Mouse (Mus musculus) intestine, embryonic 14.5 days (tissue): Measurements from ENCODE around the gene Gm9922. TPM values are rescaled to one million over a fixed set of nuclear protein-coding genes. Genes with fewer than 3 reads are reported as not detected.

Source experiments
- ATAC-seq: fragments of 200-750 bp; cut with Nextera tagmentation; replicated peaks from 2 replicates; pipeline ENCODE4 v1.8.0; 2017; ENCODE audit warnings: low read depth, moderate number of reproducible peaks, moderate TSS enrichment, moderate library complexity; ENCODE audit not compliant: low FRiP score, low TSS enrichment
- DNase-seq: peaks from one replicate; pipeline ENCODE4 v3.0.0-alpha.2; 2018; ENCODE audit warnings: low spot score
- H3K27ac ChIP-seq: fragments of 300-500 bp; sonication (generic); 2 replicates; pipeline ENCODE4 v1.5.1; 2014; ENCODE audit warnings: low read depth, mild to moderate bottlenecking, control low read depth
- H3K27me3 ChIP-seq: fragments of 300-500 bp; sonication (generic); replicated peaks from 2 replicates; pipeline ENCODE4 v1.6.1; 2014; ENCODE audit warnings: low read length, control low read depth; ENCODE audit not compliant: control insufficient read depth, insufficient read depth
- H3K36me3 ChIP-seq: fragments of 300-500 bp; sonication (generic); 2 replicates; pipeline ENCODE4 v1.6.1; 2014; ENCODE audit warnings: low read length, control low read depth; ENCODE audit not compliant: control insufficient read depth, insufficient read depth
- H3K4me1 ChIP-seq: fragments of 300-500 bp; sonication (generic); replicated peaks from 2 replicates; pipeline ENCODE4 v1.6.1; 2014; ENCODE audit warnings: low read length, control low read depth, mixed read lengths; ENCODE audit not compliant: control insufficient read depth, insufficient read depth
- H3K4me2 ChIP-seq: fragments of 300-500 bp; sonication (generic); 2 replicates; pipeline ENCODE4 v1.6.1; 2014; ENCODE audit warnings: low read length
- H3K4me3 ChIP-seq: fragments of 300-500 bp; sonication (generic); 2 replicates; pipeline ENCODE4 v1.5.1; 2014; ENCODE audit warnings: low read depth, low read length, control low read depth, mixed read lengths
- H3K9ac ChIP-seq: fragments of 300-500 bp; sonication (generic); 2 replicates; pipeline ENCODE4 v1.6.1; 2014; ENCODE audit warnings: mild to moderate bottlenecking, low read length
- H3K9me3 ChIP-seq: fragments of 300-500 bp; sonication (generic); 2 replicates; pipeline ENCODE4 v1.6.1; 2016; ENCODE audit warnings: low read length, control low read depth; ENCODE audit not compliant: control insufficient read depth
- WGBS: fragments of 180-500 bp; shearing (Covaris S2); extraction: QIAGEN DNeasy Blood & Tissue Kit; methylation state at CpG from one replicate; pipeline ENCODE4 v1.1.7; 2014; 5-methylcytosine and 5-hydroxymethylcytosine counted together
- polyA plus RNA-seq: library from polyadenylated mRNA; unstranded; fragments of >200 nt; fragmentation: Nextera tagmentation; extraction: Ambion mirVana; gene quantifications from 2 replicates; pipeline ENCODE4 v1.2.1, GENCODE M21; 2014

Gm9922 gene
- polyA plus RNA-seq, 1 experiment from 2014 or later, result 0.97 TPM

GRCm38 (mm10) chr14:101762267-101762666 lies 32.7 kb upstream of the Gm9922 start:
- no peaks in the 10 kb centered on the region for H3K9me3 ChIP-seq
- 38% methylated on average over 1 of the region's 1 CpGs for WGBS
- no peak overlapping the region for H3K4me2 ChIP-seq
- DNase-seq, result no peak
- H3K9ac ChIP-seq, result no peak overlapping the region
- no peaks in the 10 kb centered on the region for H3K36me3 ChIP-seq
- no peak for ATAC-seq
- no peaks in the 10 kb centered on the region for H3K4me1 ChIP-seq
- no peak overlapping the region for H3K4me3 ChIP-seq
- H3K27ac ChIP-seq, result no peak overlapping the region
- H3K27me3 ChIP-seq, result no peaks in the 10 kb centered on the region

GRCm38 (mm10) chr14:101755425-101755824 lies 25.8 kb upstream of the Gm9922 start:
- Histone ChIP-seq H3K9me3 (no peaks in the 10 kb centered on the region), H3K27ac (no peak overlapping the region), H3K9ac (no peak overlapping the region), H3K36me3 (no peaks in the 10 kb centered on the region), H3K4me2 (no peak overlapping the region), H3K4me3 (no peak overlapping the region), H3K27me3 (no peaks in the 10 kb centered on the region), H3K4me1 (no peaks in the 10 kb centered on the region)
- ATAC-seq, result no peak
- DNase-seq, result no peak
- WGBS, result 55% methylated on average over 4 of the region's 4 CpGs

DNA sequence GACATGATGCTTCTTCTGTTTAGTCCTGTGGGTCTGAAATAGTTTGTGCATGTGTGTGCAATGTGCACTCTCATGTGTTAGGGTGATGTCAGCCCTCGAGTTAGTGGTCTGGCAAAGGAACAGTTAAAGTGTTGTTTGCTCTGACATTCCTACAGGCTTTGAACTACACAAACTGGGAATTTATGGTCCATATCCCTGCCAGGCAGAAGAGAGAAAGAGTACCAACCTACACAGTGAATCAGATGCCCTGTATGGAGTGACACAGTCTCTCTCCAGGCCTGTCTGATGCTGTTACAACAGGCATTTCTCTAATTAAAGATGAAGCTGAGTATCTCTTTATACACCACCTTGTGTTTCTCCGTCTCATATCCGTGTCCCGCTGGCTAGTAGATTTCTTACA lies 21.3 kb upstream of the Gm9922 start:
- no peak overlapping the region for H3K4me2 ChIP-seq
- 81% methylated on average over 4 of the region's 4 CpGs for WGBS
- no peak overlapping the region for H3K9ac ChIP-seq
- H3K27ac ChIP-seq, result no peak overlapping the region
- no peak overlapping the region for H3K4me3 ChIP-seq
- H3K27me3 ChIP-seq, result no peaks in the 10 kb centered on the region
- ATAC-seq (no peak), DNase-seq (no peak)
- H3K9me3 ChIP-seq, result no peaks in the 10 kb centered on the region
- no peaks in the 10 kb centered on the region for H3K36me3 ChIP-seq
- no peaks in the 10 kb centered on the region for H3K4me1 ChIP-seq

- Histone ChIP-seq H3K36me3 (no peaks in the 10 kb centered on the region), H3K4me1 (no peaks in the 10 kb centered on the region), H3K27ac (no peak overlapping the region), H3K9me3 (no peaks in the 10 kb centered on the region), H3K4me3 (no peak overlapping the region), H3K9ac (no peak overlapping the region), H3K27me3 (no peaks in the 10 kb centered on the region), H3K4me2 (no peak overlapping the region)
- DNase-seq (no peak), ATAC-seq (no peak)
- WGBS, result 78% methylated on average over 7 of the region's 7 CpGs
These were observed 18.8 kb upstream of the Gm9922 start for GRCm38 (mm10) chr14:101748436-101748835.

DNA sequence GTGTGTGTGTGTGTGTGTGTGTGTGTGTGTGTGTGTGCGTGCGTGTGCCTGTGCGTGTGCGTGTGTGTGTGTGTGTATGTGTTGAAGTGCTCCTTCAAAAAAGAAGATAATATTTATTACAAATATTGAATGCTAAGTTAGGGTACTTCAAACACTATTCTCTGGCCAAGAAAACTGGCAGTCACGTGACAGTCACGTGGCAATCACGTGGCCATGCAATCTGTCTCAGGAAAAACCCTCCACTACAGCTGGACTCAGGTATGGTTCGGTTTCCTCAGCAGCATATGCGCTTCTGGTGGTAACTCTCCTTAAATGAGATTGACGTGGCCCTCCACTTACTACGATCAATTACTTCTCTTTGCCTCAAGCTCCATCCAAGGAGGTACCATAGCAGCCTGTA lies 18.2 kb upstream of the Gm9922 start:
- Histone ChIP-seq H3K4me1 (no peaks in the 10 kb centered on the region), H3K9ac (no peak overlapping the region), H3K27ac (no peak overlapping the region), H3K4me2 (no peak overlapping the region), H3K27me3 (no peaks in the 10 kb centered on the region), H3K4me3 (no peak overlapping the region), H3K36me3 (no peaks in the 10 kb centered on the region), H3K9me3 (no peaks in the 10 kb centered on the region)
- no peak for DNase-seq
- WGBS, result 95% methylated on average over 11 of the region's 11 CpGs
- ATAC-seq, result no peak

DNA sequence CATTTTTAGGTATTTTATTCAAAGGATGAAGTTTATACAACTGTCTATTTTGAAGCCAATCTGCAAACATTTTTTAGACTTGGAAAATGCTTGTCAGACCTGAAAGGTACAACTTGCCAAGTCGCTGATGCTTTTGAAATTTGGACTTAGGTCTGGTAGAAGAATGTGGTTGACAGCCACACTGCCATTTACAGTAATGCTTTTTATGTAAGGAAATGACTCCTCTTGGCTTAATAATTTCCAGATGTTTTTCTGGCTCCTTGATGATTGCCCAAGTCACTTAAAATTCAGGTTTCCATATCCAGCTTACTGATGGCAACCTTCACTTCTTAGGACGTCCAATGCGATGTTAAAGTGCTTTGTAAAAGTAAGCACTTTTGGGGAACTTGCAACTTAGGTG lies 17.0 kb upstream of the Gm9922 start:
- Histone ChIP-seq H3K27ac (no peak overlapping the region), H3K4me2 (no peak overlapping the region), H3K9me3 (no peaks in the 10 kb centered on the region), H3K9ac (no peak overlapping the region), H3K27me3 (no peaks in the 10 kb centered on the region), H3K4me1 (no peaks in the 10 kb centered on the region), H3K4me3 (no peak overlapping the region), H3K36me3 (no peaks in the 10 kb centered on the region)
- no peak for ATAC-seq
- no peak for DNase-seq
- 81% methylated on average over 3 of the region's 3 CpGs for WGBS

DNA sequence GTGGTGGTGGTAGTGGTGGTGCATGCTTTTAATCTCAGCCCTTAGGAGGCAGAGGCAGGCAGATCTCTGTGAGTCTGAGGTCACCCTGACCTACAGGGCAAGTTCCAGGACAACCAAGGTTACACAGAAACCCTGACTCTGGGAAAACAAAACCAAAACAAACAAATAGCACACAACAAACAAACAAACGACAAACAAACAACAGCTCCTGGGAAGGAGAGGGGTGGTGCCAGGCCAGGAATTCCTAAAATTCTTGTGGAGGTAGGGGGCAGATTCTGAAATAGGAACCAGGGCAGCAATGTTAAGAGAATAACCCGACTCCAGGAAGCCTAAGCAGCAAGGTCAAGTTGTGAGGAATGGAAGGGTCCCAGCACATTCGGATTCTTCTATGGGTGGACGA lies 7.9 kb upstream of the Gm9922 start:
- Histone ChIP-seq H3K4me2 (no peak overlapping the region), H3K4me1 (no peaks in the 10 kb centered on the region), H3K4me3 (no peak overlapping the region), H3K27ac (no peak overlapping the region), H3K9me3 (no peaks in the 10 kb centered on the region), H3K27me3 (no peaks in the 10 kb centered on the region), H3K36me3 (no peaks in the 10 kb centered on the region), H3K9ac (no peak overlapping the region)
- WGBS, result 87% methylated on average over 4 of the region's 4 CpGs
- DNase-seq, result no peak
- no peak for ATAC-seq

GRCm38 (mm10) chr14:101733542-101734303 lies 4.1 kb upstream of the Gm9922 start:
- H3K4me2 ChIP-seq, result no peak overlapping the region
- no peaks in the 10 kb centered on the region for H3K9me3 ChIP-seq

More at GRCm38 (mm10) chr14:101733542-101734303, 4.1 kb upstream of the Gm9922 start:
- no peak overlapping the region for H3K27ac ChIP-seq
- no peaks in the 10 kb centered on the region for H3K36me3 ChIP-seq
- H3K9ac ChIP-seq, result no peak overlapping the region
- DNase-seq (no peak), ATAC-seq (no peak)
- WGBS, result 28% methylated on average over 10 of the region's 10 CpGs
- peaks cover 9% of the 10 kb centered on the region for H3K27me3 ChIP-seq
- H3K4me1 ChIP-seq, result 0 out of 2 replicates have a peak, but pooled peaks cover 4% of the 10 kb centered on the region
- H3K4me3 ChIP-seq, result no peak overlapping the region
